In the genomic region with DNA sequence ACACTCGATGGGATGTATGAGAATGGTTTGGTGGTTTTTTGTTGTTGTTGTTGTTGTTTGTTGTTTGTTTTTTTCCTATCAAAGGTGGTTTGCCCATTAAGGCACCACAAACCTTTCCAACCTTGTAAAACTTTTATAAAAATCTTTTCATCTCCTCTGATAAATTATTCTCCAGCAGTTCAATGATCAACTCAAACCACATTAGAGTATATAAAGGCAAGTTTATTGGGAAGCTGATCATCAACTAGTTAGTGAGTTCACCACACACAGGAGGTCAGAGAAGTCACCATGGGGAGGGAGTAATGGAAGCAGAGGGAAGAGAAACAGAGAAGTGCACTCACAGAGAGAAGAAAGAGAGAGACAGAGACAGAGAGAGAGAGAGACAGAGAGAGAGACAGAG, we compare ENCODE assay signal across 21 mouse cellular contexts.
A peak's percentile ranks its signal among the peaks of the same experiment; 100 is the strongest.
DNase-seq lines count a peak whose midpoint lies in the region; ATAC-seq and TF ChIP-seq lines count a peak whose summit lies in the region.
"Had no signal": no experiment of that assay in that cellular context is flagged by ENCODE, and none has a peak within 500 bp of the region (broad histone marks: within the 10 kb centered on the region; RNA-seq: fewer than 3 reads in every experiment).

No protein-coding gene starts in this region.

- H3K27me3 ChIP-seq in kidney, adult 2 months (replicated peaks; ENCODE audit: control insufficient read depth, insufficient read depth, low read length), result no peaks in the 10 kb centered on the region; the same call in 1 of the 2 replicates
- no peaks in the 10 kb centered on the region for H3K27me3 ChIP-seq in kidney, embryonic 14.5 days (ENCODE audit: control insufficient read depth, insufficient read depth, low read length)
- H3K27me3 ChIP-seq: embryonic facial prominence, embryonic 13.5 days; embryonic facial prominence, embryonic 15.5 days; forebrain, embryonic 12.5 days had no signal

- no peak for TF ChIP-seq POLR2A in kidney, adult 2 months (IDR thresholded peaks at IDR 0.05; ENCODE audit: low read depth, low read length)

- no peak for TF ChIP-seq CTCF in kidney, adult 2 months (conservative IDR thresholded peaks at IDR 0.05; ENCODE audit: insufficient read depth, insufficient read length, low read depth, low read length)

- no peak overlapping the region for H3K9ac ChIP-seq in kidney, embryonic 14.5 days (ENCODE audit: low read depth, low read length)
- H3K9ac ChIP-seq: embryonic facial prominence, embryonic 13.5 days; embryonic facial prominence, embryonic 15.5 days; forebrain, embryonic 12.5 days had no signal

- 0 out of 2 replicates have a peak, but pooled peaks cover 4% of the 10 kb centered on the region for H3K4me1 ChIP-seq in kidney, adult 2 months (ENCODE audit: control insufficient read depth, insufficient read depth, low read length)
- H3K4me1 ChIP-seq in kidney, embryonic 14.5 days (ENCODE audit: control insufficient read depth, insufficient read depth, low read length), result no peaks in the 10 kb centered on the region
- H3K4me1 ChIP-seq: embryonic facial prominence, embryonic 13.5 days; embryonic facial prominence, embryonic 15.5 days; forebrain, embryonic 10.5 days; forebrain, embryonic 12.5 days had no signal

- no peaks in the 10 kb centered on the region for H3K36me3 ChIP-seq in kidney, adult 2 months (ENCODE audit: control insufficient read depth, insufficient read depth, low read length)
- no peaks in the 10 kb centered on the region for H3K36me3 ChIP-seq in kidney, embryonic 14.5 days (ENCODE audit: control insufficient read depth, insufficient read depth, low read length)
- H3K36me3 ChIP-seq: embryonic facial prominence, embryonic 13.5 days; embryonic facial prominence, embryonic 15.5 days; forebrain, embryonic 10.5 days; forebrain, embryonic 12.5 days had no signal

- no peak overlapping the region for H3K4me2 ChIP-seq in kidney, embryonic 14.5 days (replicated peaks; ENCODE audit: low read depth, low read length)
- H3K4me2 ChIP-seq: embryonic facial prominence, embryonic 13.5 days; embryonic facial prominence, embryonic 15.5 days; forebrain, embryonic 12.5 days had no signal

- H3K4me3 ChIP-seq in kidney, adult 2 months (ENCODE audit: insufficient read depth, low read depth, low read length), result no peak overlapping the region
- no peak overlapping the region for H3K4me3 ChIP-seq in kidney, embryonic 14.5 days (ENCODE audit: low read length)
- H3K4me3 ChIP-seq: embryonic facial prominence, embryonic 13.5 days; embryonic facial prominence, embryonic 15.5 days; erythroblast, embryonic 14.5 days; forebrain, embryonic 10.5 days; forebrain, embryonic 12.5 days had no signal

- WGBS in kidney, adult 2 months, result 80% methylated on average over 1 of the region's 1 CpGs
- 91% methylated on average over 1 of the region's 1 CpGs for WGBS in kidney, embryonic 14.5 days

- ATAC-seq in kidney, embryonic 14.5 days (ENCODE audit: low FRiP score, low TSS enrichment), result no peak
- ATAC-seq: forebrain, embryonic 14.5 days; forebrain, embryonic 16.5 days had no signal

- peak overlapping the region; percentile 56; the same call in 1 of the 2 replicates for H3K27ac ChIP-seq in kidney, adult 2 months (ENCODE audit: insufficient read depth, low read depth, low read length)
- H3K27ac ChIP-seq in kidney, embryonic 14.5 days (ENCODE audit: low read depth, low read length), result no peak overlapping the region
- H3K27ac ChIP-seq: embryonic facial prominence, embryonic 13.5 days; embryonic facial prominence, embryonic 15.5 days; forebrain, embryonic 10.5 days; forebrain, embryonic 12.5 days had no signal

- H3K9me3 ChIP-seq in kidney, embryonic 14.5 days (ENCODE audit: control insufficient read depth, low read length), result no peaks in the 10 kb centered on the region
- H3K9me3 ChIP-seq: embryonic facial prominence, embryonic 13.5 days; embryonic facial prominence, embryonic 15.5 days; forebrain, embryonic 10.5 days; forebrain, embryonic 12.5 days had no signal

- DNase-seq in kidney, adult 2 months, result peak; percentile 81
- DNase-seq in kidney, postnatal 14 days, result no peak
- DNase-seq in kidney, adult 9 months, result peak; percentile 84
- DNase-seq: adrenal gland, adult 2 months; adrenal gland, postnatal 10 days; adrenal gland, postnatal 25 days; cerebellum, adult 11 months; cerebellum, adult 18-20 months; cerebellum, adult 8-10 months; cerebellum, adult 9-11 months; cerebellum, postnatal 14 days; cerebellum, postnatal 36 days; embryo, embryonic 11 days had no signal
